Mouse (Mus musculus): ENCODE measurements at regions not wholly inside any gene's neighbourhood (a gene's known extent, or its start where the extent isn't known, plus 50 kb on each side); places are given as distances from the start of the nearest gene placed in this dataset.
"Not testable (repeated sequence)": the region's sequence is repeated elsewhere in the genome, so short reads cannot be mapped to it uniquely, and the experiment has no call there.

- ATAC-seq (ENCODE audit: low FRiP score, low TSS enrichment) = peak; percentile 46
- peak overlapping the region; percentile 91 for H3K27ac ChIP-seq (replicated peaks; ENCODE audit: low read depth, low read length)
- no peak overlapping the region for H3K4me3 ChIP-seq (replicated peaks; ENCODE audit: low read depth, low read length)
- peaks cover 35% of the 10 kb centered on the region for H3K4me1 ChIP-seq (ENCODE audit: control insufficient read depth, insufficient read depth, low read length)
- no peaks in the 10 kb centered on the region for H3K27me3 ChIP-seq (ENCODE audit: control insufficient read depth, insufficient read depth, low read length)
- 7% methylated on average over 1 of the region's 1 CpGs for WGBS
- H3K9me3 ChIP-seq (ENCODE audit: control insufficient read depth, low read length) = no peaks in the 10 kb centered on the region
- DNase-seq = peak; percentile 58
- H3K9ac ChIP-seq (replicated peaks; ENCODE audit: low read length) = no peak overlapping the region
- H3K4me2 ChIP-seq (ENCODE audit: low read length) = 0 out of 2 replicates have a peak overlapping the region, but pooled peaks have one; percentile 2
- H3K36me3 ChIP-seq (ENCODE audit: control insufficient read depth, insufficient read depth, low read length) = no peaks in the 10 kb centered on the region
These were observed 488.2 kb upstream of the Stxbp6 start for GRCm38 (mm10) chr12:45562637-45563220.

GRCm38 (mm10) chr12:45561889-45562288 is 487.4 kb upstream of the Stxbp6 start:
- peak; percentile 66 for ATAC-seq (ENCODE audit: low FRiP score, low TSS enrichment)
- 22% methylated on average over 11 of the region's 11 CpGs for WGBS
- DNase-seq = peak; percentile 68
- Histone ChIP-seq H3K36me3 (ENCODE audit: control insufficient read depth, insufficient read depth, low read length) (no peaks in the 10 kb centered on the region), H3K4me2 (ENCODE audit: low read length) (no peak overlapping the region), H3K4me3 (replicated peaks; ENCODE audit: low read depth, low read length) (no peak overlapping the region), H3K27me3 (ENCODE audit: control insufficient read depth, insufficient read depth, low read length) (no peaks in the 10 kb centered on the region), H3K4me1 (ENCODE audit: control insufficient read depth, insufficient read depth, low read length) (peaks cover 35% of the 10 kb centered on the region), H3K27ac (replicated peaks; ENCODE audit: low read depth, low read length) (peak overlapping the region; percentile 91), H3K9me3 (ENCODE audit: control insufficient read depth, low read length) (no peaks in the 10 kb centered on the region), H3K9ac (replicated peaks; ENCODE audit: low read length) (peak overlapping the region; percentile 25; the same call in 1 of the 2 replicates)

DNA sequence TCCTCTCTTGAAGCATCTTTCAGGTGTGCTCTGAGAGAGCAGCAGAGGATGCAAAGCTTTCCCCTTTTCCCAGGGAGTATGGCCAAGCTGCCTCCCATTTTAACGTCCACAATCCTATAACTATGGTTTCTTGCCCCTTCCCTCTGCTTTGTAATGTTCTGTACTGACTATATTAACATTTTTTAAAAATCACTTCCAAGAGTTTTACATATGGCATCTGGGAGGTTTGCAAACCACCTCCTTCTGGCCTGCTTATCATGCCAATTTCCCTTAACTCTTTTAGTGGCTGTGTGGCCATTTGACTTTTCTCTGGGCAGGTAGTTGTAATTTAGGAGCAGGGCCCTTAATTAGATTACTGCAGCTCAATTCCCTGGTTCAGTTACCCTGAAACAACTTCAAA is 486.9 kb upstream of the Stxbp6 start:
- Histone ChIP-seq H3K27me3 (ENCODE audit: control insufficient read depth, insufficient read depth, low read length) (no peaks in the 10 kb centered on the region), H3K4me2 (ENCODE audit: low read length) (no peak overlapping the region), H3K9ac (replicated peaks; ENCODE audit: low read length) (no peak overlapping the region), H3K27ac (replicated peaks; ENCODE audit: low read depth, low read length) (peak overlapping the region; percentile 91), H3K9me3 (ENCODE audit: control insufficient read depth, low read length) (no peaks in the 10 kb centered on the region), H3K4me1 (ENCODE audit: control insufficient read depth, insufficient read depth, low read length) (peaks cover 35% of the 10 kb centered on the region), H3K4me3 (replicated peaks; ENCODE audit: low read depth, low read length) (no peak overlapping the region), H3K36me3 (ENCODE audit: control insufficient read depth, insufficient read depth, low read length) (no peaks in the 10 kb centered on the region)
- 40% methylated on average over 1 of the region's 1 CpGs for WGBS
- no peak for ATAC-seq (ENCODE audit: low FRiP score, low TSS enrichment)
- DNase-seq = peak; percentile 37

DNA sequence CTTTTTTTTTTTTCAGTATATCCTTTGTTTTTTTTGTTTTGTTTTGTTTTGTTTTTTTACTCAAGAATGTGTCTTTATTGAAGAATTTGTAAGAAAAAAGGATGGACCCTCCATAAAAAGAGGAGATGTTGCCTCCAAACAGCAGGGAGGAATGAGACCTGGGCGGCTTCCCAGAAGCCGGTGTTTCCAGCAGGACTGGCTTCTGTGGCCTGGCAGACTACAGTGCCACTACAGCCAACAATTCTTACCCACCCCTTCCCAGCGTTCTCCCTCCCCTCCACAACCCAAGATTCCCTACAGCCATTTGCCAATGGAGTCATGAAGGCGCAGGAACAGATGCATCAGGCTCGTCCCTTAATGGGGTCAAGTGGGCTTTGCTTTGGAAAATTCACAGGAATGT is 475.4 kb upstream of the Stxbp6 start:
- not testable (repeated sequence) for H3K9me3 ChIP-seq (ENCODE audit: control insufficient read depth, low read length); H3K27me3 ChIP-seq (ENCODE audit: control insufficient read depth, insufficient read depth, low read length); H3K27ac ChIP-seq (replicated peaks; ENCODE audit: low read depth, low read length); H3K4me3 ChIP-seq (replicated peaks; ENCODE audit: low read depth, low read length); ATAC-seq (ENCODE audit: low FRiP score, low TSS enrichment); H3K36me3 ChIP-seq (ENCODE audit: control insufficient read depth, insufficient read depth, low read length); H3K4me2 ChIP-seq (ENCODE audit: low read length); H3K4me1 ChIP-seq (ENCODE audit: control insufficient read depth, insufficient read depth, low read length); DNase-seq; H3K9ac ChIP-seq (replicated peaks; ENCODE audit: low read length)
- WGBS = 87% methylated on average over 5 of the region's 5 CpGs

GRCm38 (mm10) chr12:45519554-45519953 is 445.0 kb upstream of the Stxbp6 start:
- Histone ChIP-seq H3K27ac (replicated peaks; ENCODE audit: low read depth, low read length) (no peak overlapping the region), H3K4me2 (ENCODE audit: low read length) (no peak overlapping the region), H3K36me3 (ENCODE audit: control insufficient read depth, insufficient read depth, low read length) (no peaks in the 10 kb centered on the region), H3K27me3 (ENCODE audit: control insufficient read depth, insufficient read depth, low read length) (no peaks in the 10 kb centered on the region), H3K4me1 (ENCODE audit: control insufficient read depth, insufficient read depth, low read length) (no peaks in the 10 kb centered on the region), H3K9me3 (ENCODE audit: control insufficient read depth, low read length) (no peaks in the 10 kb centered on the region), H3K9ac (replicated peaks; ENCODE audit: low read length) (no peak overlapping the region), H3K4me3 (replicated peaks; ENCODE audit: low read depth, low read length) (no peak overlapping the region)
- ATAC-seq (ENCODE audit: low FRiP score, low TSS enrichment) (no peak), DNase-seq (no peak)

- WGBS = 56% methylated on average over 3 of the region's 3 CpGs
- Histone ChIP-seq H3K4me1 (ENCODE audit: control insufficient read depth, insufficient read depth, low read length) (no peaks in the 10 kb centered on the region), H3K27ac (replicated peaks; ENCODE audit: low read depth, low read length) (no peak overlapping the region), H3K27me3 (ENCODE audit: control insufficient read depth, insufficient read depth, low read length) (no peaks in the 10 kb centered on the region), H3K36me3 (ENCODE audit: control insufficient read depth, insufficient read depth, low read length) (no peaks in the 10 kb centered on the region), H3K4me3 (replicated peaks; ENCODE audit: low read depth, low read length) (no peak overlapping the region), H3K9ac (replicated peaks; ENCODE audit: low read length) (no peak overlapping the region), H3K9me3 (ENCODE audit: control insufficient read depth, low read length) (no peaks in the 10 kb centered on the region), H3K4me2 (ENCODE audit: low read length) (no peak overlapping the region)
- no peak; the same call in 1 of the 2 replicates for ATAC-seq (ENCODE audit: low FRiP score, low TSS enrichment)
- DNase-seq = peak; percentile 69
These were observed 439.9 kb upstream of the Stxbp6 start for GRCm38 (mm10) chr12:45514459-45514858.

DNA sequence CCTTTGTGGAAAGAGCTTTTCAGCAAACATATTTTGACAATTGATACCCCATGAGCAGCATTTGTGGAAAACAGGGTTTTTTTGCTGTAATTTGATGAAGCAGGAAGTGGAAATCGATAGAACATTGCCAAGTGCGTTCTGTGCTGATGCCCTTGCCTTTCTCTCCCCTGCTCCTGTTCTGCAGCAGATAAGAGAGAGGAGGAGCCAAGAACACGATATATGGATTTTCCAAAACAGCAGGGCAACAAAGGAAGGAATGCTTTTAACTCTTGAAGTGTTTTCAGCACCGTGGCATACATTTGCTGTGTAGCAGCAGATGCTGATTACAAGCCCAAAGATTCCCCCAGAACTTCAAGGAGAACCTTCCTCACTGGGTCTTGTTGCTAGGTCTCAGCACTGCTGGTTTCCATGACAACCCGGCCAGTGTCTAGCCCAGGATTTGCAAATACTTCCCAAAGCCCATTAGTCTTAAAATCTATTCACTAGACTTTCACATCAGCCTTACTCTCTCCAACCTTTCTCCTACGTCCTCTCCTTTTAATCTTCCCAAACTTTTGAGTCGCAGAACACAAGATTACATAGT is 433.0 kb upstream of the Stxbp6 start:
- no peaks in the 10 kb centered on the region for H3K27me3 ChIP-seq (ENCODE audit: control insufficient read depth, insufficient read depth, low read length)
- ATAC-seq (ENCODE audit: low FRiP score, low TSS enrichment) (no peak), DNase-seq (peak; percentile 67)
- no peak overlapping the region; the same call in 1 of the 2 replicates for H3K4me2 ChIP-seq (ENCODE audit: low read length)
- peaks cover 9% of the 10 kb centered on the region; the same call in 1 of the 2 replicates for H3K4me1 ChIP-seq (ENCODE audit: control insufficient read depth, insufficient read depth, low read length)
- H3K36me3 ChIP-seq (ENCODE audit: control insufficient read depth, insufficient read depth, low read length) = no peaks in the 10 kb centered on the region
- WGBS = 34% methylated on average over 7 of the region's 7 CpGs
- no peaks in the 10 kb centered on the region for H3K9me3 ChIP-seq (ENCODE audit: control insufficient read depth, low read length)
- no peak overlapping the region for H3K9ac ChIP-seq (replicated peaks; ENCODE audit: low read length)
- H3K4me3 ChIP-seq (replicated peaks; ENCODE audit: low read depth, low read length) = no peak overlapping the region
- no peak overlapping the region for H3K27ac ChIP-seq (replicated peaks; ENCODE audit: low read depth, low read length)

DNA sequence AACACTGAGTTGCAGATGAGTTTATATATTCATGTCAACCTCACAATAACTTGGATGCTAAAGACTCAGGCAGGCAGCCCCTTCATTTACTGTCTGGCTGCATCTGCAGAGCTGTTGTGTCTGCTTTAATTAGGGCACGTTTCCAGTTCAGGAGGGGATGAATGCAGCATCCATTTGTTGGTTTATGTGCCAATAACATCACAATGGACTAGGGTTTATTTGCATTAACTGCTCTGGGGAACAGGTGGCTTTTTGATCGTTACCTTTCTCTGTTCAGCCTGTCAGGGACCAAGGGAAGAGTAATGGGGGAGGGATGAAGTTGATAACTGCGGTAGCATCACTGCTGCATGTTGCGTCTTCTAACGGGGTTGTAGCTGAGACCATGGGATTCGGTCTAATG is 425.3 kb upstream of the Stxbp6 start:
- H3K27ac ChIP-seq (replicated peaks; ENCODE audit: low read depth, low read length) = no peak overlapping the region
- ATAC-seq (ENCODE audit: low FRiP score, low TSS enrichment) (peak; percentile 40), DNase-seq (peak; percentile 50)
- no peaks in the 10 kb centered on the region for H3K36me3 ChIP-seq (ENCODE audit: control insufficient read depth, insufficient read depth, low read length)
- 55% methylated on average over 6 of the region's 6 CpGs for WGBS
- no peak overlapping the region for H3K9ac ChIP-seq (replicated peaks; ENCODE audit: low read length)
- H3K4me3 ChIP-seq (replicated peaks; ENCODE audit: low read depth, low read length) = no peak overlapping the region
- H3K9me3 ChIP-seq (ENCODE audit: control insufficient read depth, low read length) = no peaks in the 10 kb centered on the region
- no peaks in the 10 kb centered on the region for H3K27me3 ChIP-seq (ENCODE audit: control insufficient read depth, insufficient read depth, low read length)
- no peak overlapping the region for H3K4me2 ChIP-seq (ENCODE audit: low read length)
- H3K4me1 ChIP-seq (ENCODE audit: control insufficient read depth, insufficient read depth, low read length) = peaks cover 4% of the 10 kb centered on the region

GRCm38 (mm10) chr12:45498230-45498629 is 423.7 kb upstream of the Stxbp6 start:
- H3K27me3 ChIP-seq (ENCODE audit: control insufficient read depth, insufficient read depth, low read length) = no peaks in the 10 kb centered on the region
- no peak overlapping the region for H3K27ac ChIP-seq (replicated peaks; ENCODE audit: low read depth, low read length)
- H3K4me1 ChIP-seq (ENCODE audit: control insufficient read depth, insufficient read depth, low read length) = peaks cover 4% of the 10 kb centered on the region
- no peak overlapping the region for H3K9ac ChIP-seq (replicated peaks; ENCODE audit: low read length)
- peak; percentile 50 for DNase-seq
- ATAC-seq (ENCODE audit: low FRiP score, low TSS enrichment) = no peak
- no peaks in the 10 kb centered on the region for H3K9me3 ChIP-seq (ENCODE audit: control insufficient read depth, low read length)
- no peak overlapping the region for H3K4me3 ChIP-seq (replicated peaks; ENCODE audit: low read depth, low read length)
- no peak overlapping the region for H3K4me2 ChIP-seq (ENCODE audit: low read length)
- no peaks in the 10 kb centered on the region for H3K36me3 ChIP-seq (ENCODE audit: control insufficient read depth, insufficient read depth, low read length)
